Mouse (Mus musculus) kidney, postnatal 36 days (tissue): Measurements from ENCODE around the gene Crtc2.
A peak's percentile ranks its signal among the peaks of the same experiment; 100 is the strongest.
"Not testable (repeated sequence)": the region's sequence is repeated elsewhere in the genome, so short reads cannot be mapped to it uniquely, and the experiment has no call there.

Source experiments
- DNase-seq, 2 experiments: peaks; one replicate each; pipeline ENCODE4 v3.0.0; 2021 to 2022; ENCODE audit warnings: mixed read lengths in 2 of 2

The Crtc2 gene

DNA sequence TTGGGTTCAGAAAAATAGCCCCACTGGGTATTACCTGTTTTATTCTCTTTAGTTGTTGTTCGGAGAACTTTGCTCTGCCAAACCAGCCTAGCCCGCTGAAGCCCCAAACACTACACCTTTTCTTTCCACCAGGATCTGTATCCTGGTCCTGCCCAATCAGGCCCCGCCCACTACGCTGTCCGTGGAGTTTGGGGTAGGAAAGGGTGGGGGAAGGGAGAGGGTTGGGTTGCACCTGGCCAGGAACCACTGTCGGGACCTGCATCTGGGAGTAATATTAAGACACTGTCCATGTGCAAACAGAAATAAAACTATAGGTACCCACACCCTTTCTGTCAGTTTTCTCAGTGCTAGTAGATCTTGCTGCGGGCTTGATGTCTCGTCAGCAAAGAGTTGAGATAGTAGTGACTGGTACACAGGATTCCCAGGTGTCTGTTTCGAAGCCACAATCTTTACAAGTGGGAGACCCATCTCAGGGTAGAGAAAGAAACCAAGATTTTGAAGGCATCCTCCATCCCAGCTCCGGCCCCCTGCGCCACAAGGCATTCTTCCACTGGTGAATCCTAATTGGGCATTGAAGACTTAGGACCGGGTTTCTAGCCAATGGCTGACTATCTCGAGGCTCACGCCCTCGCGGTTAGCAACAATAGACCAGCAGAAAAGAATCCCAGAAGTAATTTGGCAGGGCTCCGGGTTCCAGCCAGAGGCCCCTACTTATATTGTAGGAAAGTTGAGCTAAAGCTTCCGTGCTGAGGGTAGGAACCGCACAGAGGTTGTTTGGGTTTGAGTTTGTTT is 10.8 kb upstream of the Crtc2 start, which contains the start of gene Creb3l4:
Gene Creb3l4, minus strand, starts transcription at position 529 of the 792 bp plus-strand sequence.
- peak; percentile 29 to 65 for DNase-seq

DNA sequence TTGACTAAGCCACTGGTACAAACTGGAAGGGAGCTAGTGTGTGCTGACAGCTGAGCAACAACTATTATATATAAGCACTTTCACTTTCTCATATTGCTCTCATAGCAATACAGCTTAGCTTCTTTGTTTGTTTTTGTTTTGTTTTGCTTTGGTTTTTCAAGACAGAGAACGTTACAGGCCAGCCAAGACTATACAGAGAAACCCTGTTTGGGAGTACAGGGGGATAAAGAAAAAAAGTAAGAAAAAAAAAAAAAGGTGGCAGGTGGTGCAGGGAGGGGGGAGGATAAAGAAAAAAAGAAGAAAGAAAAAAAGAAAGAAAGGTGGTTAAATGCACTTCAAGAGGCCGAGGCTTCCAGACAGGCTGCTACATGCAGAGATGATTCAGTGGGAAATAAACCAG is 8.6 kb upstream of the Crtc2 start:
- no peak for DNase-seq

- DNase-seq = no peak
These were observed 6.4 kb upstream of the Crtc2 start for GRCm38 (mm10) chr3:90247630-90247959.

- peak; percentile 96 to 98 for DNase-seq
These were observed 5.8 kb upstream of the Crtc2 start, which contains the start of gene Slc39a1 for GRCm38 (mm10) chr3:90247960-90248745. Gene Slc39a1 (plus strand): TSS chr3:90248172.

DNA sequence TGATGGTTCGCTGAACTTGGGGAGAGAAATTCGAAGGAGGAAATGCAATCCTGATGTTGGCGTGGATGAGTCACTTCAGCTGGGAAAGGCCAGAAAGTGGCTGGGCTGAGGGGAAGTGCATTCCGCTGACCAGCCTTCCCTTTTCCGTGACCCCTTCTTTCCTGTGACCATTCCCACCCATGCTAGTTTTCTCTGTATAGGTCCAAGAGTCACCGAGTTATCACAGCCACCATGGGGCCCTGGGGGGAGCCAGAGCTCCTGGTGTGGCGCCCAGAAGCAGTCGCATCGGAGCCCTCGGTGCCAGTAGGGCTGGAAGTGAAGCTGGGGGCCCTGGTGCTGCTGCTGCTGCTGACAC is 5.2 kb upstream of the Crtc2 start:
- DNase-seq = peak; percentile 44 to 51

DNA sequence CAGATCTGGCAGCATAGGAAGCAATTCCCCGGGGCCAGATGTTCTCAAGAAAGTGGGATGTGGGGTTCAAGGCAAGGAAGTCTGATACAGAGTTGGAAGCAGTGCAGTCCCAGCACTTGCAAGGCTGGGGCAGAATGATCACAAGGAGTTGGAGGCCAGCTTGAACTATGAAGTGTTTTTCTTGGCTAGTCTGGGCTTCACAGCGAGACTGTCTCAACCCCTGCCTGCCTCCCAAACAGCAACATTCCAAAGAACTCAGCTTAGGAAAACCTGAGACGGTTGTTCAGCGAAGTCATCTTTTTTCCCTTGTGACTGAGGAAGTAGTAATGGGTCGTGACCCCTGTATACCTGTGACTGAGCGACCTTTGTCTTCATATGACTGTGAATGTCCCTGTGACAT is 3.2 kb upstream of the Crtc2 start:
- no peak for DNase-seq

GRCm38 (mm10) chr3:90251731-90252226 is 2.2 kb upstream of the Crtc2 start:
- not testable (repeated sequence) for DNase-seq

- DNase-seq = not testable (repeated sequence)
These were observed 1.3 kb upstream of the Crtc2 start for GRCm38 (mm10) chr3:90252659-90253058.

- DNase-seq = not testable (repeated sequence)
These were observed 789 bp upstream of the Crtc2 start for GRCm38 (mm10) chr3:90253174-90253573.

GRCm38 (mm10) chr3:90254419-90255193 is 643 bp downstream of the Crtc2 start:
- DNase-seq = peak; percentile 61 to 79

- no peak for DNase-seq
These were observed 1.2 kb downstream of the Crtc2 start for GRCm38 (mm10) chr3:90255194-90255565.

GRCm38 (mm10) chr3:90255784-90256353 is 1.9 kb downstream of the Crtc2 start:
- DNase-seq = no peak

- DNase-seq = peak; percentile 69 to 81
These were observed 3.0 kb downstream of the Crtc2 start for GRCm38 (mm10) chr3:90256731-90257530.

DNA sequence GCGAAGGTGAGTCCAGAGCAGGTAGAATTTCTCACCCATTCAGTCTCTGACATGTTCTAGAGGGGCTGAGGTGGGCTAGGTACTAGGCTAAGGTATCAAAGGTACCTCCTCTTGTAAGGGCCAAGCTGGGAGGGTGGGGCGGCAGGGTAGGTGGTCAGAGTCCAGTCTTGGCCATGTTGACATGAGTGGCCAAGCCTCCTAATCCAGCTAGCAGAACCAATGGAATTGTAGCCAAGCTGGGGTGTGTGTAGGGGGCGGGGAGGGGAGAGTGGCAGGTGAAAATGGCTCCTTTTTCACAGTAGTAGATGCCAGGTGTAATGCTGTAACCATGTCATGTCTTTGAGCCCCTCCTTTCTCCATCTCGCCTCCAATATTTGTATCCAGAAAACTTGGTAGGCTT is 4.6 kb downstream of the Crtc2 start:
- DNase-seq = peak; percentile 73 to 80

DNA sequence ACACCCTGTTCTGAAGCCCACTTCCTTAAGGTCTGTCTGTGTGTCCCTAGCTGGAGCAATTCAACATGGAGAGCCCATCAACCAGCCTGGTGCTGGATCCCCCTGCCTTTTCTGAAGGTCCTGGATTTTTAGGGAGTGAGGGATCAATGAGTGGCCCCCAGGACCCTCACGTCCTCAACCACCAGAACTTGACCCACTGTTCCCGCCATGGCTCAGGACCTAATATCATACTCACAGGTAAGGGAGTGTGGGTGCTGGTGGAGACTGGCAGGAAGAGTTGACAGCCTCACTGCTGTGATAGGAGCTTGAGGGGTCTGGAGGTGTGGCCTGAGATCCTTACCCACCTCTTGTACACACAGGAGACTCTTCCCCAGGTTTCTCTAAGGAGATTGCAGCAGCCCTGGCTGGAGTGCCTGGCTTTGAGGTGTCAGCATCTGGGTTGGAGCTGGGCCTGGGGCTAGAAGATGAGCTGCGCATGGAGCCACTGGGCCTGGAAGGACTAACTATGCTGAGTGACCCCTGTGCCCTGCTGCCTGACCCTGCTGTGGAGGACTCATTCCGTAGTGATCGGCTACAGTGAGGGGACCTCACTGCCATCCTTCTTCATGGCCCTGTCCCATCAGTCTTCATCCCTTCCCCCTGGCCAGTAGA is 9.3 kb downstream of the Crtc2 start:
- no peak for DNase-seq

- DNase-seq = no peak
These were observed 10.7 kb downstream of the Crtc2 start for GRCm38 (mm10) chr3:90264687-90265033.

DNA sequence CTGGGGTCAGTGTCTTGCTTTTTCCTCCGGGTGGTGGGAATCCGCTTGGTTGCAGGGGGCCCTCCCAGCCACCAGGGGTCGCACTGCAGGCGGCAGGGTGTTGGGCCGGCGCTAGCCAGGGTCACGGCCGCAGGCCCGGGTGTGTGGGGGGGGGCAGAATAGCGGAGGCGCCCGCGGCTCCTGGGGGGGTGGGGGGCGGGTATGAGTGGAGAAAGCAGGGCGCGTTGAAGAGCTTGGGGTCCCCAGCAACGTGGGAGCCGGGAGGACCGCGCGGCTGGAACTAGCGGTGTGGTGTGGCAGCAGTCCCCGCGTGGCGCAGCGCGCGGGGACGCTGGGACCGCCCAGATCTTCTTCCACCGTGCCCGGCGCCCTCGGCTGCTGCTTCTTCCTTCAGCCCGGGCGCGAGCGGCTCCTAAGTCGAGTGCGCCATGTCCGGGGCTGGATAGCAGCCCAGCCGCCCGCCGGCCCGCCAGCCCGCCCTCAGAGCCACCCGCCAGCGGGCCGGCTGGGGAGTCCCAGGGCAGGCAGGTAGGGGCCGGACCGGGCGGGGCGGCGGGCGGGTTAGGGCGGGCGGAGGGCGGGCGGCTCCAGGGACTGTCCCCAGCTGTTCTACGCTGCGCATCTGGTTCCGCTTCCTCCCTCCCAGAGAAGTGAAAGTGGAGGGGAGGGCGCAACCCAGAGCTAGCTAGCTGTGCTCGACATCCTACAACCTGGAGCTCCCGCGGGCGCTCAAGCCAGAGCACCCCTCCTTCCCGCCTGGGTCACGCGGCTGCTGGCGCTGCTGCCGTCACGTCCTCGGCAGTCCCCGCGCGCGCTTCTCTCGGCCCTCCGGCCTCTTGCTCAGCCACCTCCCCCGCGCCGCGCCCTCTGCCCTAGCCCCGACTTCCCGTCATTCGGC is 11.3 kb downstream of the Crtc2 start, which contains the start of gene Dennd4b:
Gene Dennd4b, plus strand, starts transcription at position 152 of the 898 bp plus-strand sequence.
- DNase-seq = peak; percentile 91 to 96

GRCm38 (mm10) chr3:90265932-90266741 is 12.2 kb downstream of the Crtc2 start:
- DNase-seq = no peak
